Mouse (Mus musculus): ENCODE measurements around the gene B830017H08Rik. TPM values are rescaled to one million over a fixed set of nuclear protein-coding genes. Genes with fewer than 3 reads are reported as not detected.

The B830017H08Rik gene
- polyA plus RNA-seq (2016; fragmentation: Nextera tagmentation; extraction: Ambion mirVana): 0.47 and 0.70 TPM in 2 replicates

DNA sequence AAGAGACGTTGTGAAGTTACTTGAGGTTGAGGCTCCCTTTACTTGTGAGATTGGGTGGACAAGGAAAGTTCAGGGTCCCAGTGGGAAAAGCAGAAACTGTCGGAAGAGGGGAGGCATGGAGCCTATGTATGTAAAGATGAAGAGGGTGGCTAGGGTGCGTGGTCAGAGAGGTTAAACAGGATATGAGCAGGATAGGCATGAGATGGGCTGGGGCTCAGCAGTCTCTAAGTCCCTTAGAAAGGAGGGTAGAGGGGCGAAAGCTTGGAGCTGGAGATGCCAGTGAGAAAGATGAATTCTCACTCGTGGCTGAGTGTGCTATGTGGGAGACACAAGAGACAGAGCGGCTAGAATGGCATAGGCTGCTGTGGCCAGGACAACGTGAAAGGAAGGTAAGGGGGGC is at the start of gene B830017H08Rik:
B830017H08Rik (plus strand) TSS at position 301 of the 400 bp plus-strand sequence.
- ATAC-seq (ENCODE audit: insufficient number of reproducible peaks, insufficient read depth, low FRiP score, low TSS enrichment): no peak
- Histone ChIP-seq H3K4me3 (peak within 1 kb of the TSS; percentile 49), H3K9ac (peak within 1 kb of the TSS; percentile 61), H3K27ac (no peak within 1 kb of the TSS), H3K9me3 (no peaks in the 10 kb centered on the region), H3K4me2 (replicated peaks) (peak within 1 kb of the TSS; percentile 83), H3K27me3 (peaks cover 78% of the 10 kb centered on the region), H3K36me3 (no peaks in the 10 kb centered on the region), H3K4me1 (peaks cover 12% of the 10 kb centered on the region)
- 25% methylated on average over 7 of the region's 7 CpGs for WGBS

DNA sequence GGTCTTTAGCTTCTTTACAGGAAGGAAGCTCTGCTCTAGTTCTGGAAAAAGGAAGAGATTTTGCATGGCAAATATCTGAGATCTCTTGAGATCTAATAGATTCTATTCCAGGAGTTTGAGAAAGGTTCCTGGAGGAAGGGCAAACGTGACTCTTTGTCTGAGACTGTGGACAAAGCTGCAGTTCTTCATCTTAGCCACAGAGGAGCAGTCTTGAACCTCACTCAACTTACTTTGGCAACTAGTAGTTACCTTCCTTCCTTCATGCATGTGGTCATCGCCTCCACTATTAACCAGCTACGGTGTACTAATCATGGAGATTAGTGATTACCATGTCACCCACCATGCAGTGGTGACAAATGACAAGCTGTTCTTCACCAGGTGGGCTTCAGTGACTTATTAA is 47.6 kb upstream of the B830017H08Rik start:
- no peak overlapping the region for H3K4me3 ChIP-seq
- H3K9me3 ChIP-seq: no peaks in the 10 kb centered on the region
- H3K9ac ChIP-seq: no peak overlapping the region
- H3K4me1 ChIP-seq: no peaks in the 10 kb centered on the region
- no peak overlapping the region for H3K4me2 ChIP-seq (replicated peaks)
- ATAC-seq (ENCODE audit: insufficient number of reproducible peaks, insufficient read depth, low FRiP score, low TSS enrichment): no peak
- 61% methylated on average over 3 of the region's 3 CpGs for WGBS
- H3K27ac ChIP-seq: no peak overlapping the region
- H3K27me3 ChIP-seq: no peaks in the 10 kb centered on the region
- H3K36me3 ChIP-seq: peaks cover 80% of the 10 kb centered on the region

DNA sequence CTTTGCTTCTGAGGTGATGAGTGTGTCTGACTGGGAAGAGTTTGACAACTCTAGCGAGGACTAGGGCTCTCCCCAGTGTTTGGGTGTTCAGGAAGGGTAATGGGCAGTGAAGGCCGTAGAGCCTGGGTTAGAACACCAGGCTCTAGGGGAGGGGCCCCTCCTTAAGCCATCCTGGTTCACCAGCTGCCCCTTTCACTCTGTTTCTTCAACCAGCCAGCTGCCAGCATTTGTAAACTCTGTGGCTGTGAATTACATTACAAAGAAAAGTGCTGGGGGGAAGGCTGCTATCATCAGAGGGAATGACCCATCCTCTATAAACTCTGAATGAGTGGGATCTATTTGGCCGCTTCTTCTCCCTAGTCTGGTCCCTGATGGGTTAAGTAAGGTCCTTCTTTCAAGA is 40.2 kb upstream of the B830017H08Rik start:
- H3K4me3 ChIP-seq: no peak overlapping the region
- H3K9me3 ChIP-seq: no peaks in the 10 kb centered on the region
- no peak overlapping the region for H3K27ac ChIP-seq
- peaks cover 59% of the 10 kb centered on the region for H3K36me3 ChIP-seq
- H3K9ac ChIP-seq: no peak overlapping the region
- H3K4me1 ChIP-seq: peaks cover 13% of the 10 kb centered on the region; the same call in 1 of the 2 replicates
- WGBS: 73% methylated on average over 3 of the region's 3 CpGs
- H3K4me2 ChIP-seq (replicated peaks): no peak overlapping the region
- ATAC-seq (ENCODE audit: insufficient number of reproducible peaks, insufficient read depth, low FRiP score, low TSS enrichment): no peak
- H3K27me3 ChIP-seq: peaks cover 6% of the 10 kb centered on the region; the same call in 1 of the 2 replicates

DNA sequence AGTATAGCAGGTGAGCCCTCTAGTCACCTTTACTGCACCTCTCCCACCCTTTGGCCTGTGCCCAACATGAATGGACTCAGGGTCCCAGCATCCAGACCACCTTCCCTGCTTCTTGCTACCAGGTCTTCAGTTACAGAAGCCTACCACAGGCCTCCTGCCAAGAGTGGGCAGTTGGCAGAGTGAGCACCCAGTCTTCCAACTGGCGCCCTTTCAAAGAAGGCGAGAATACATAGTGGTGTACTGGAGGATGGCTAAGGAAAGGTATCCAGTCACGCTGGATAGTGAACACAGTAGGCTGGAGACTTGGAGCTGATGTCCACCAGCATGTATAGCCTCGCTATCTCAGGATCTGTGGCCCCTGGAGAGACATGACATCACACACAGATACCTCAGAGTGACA is 38.9 kb upstream of the B830017H08Rik start:
- Histone ChIP-seq H3K4me1 (peaks cover 17% of the 10 kb centered on the region), H3K27me3 (peaks cover 8% of the 10 kb centered on the region), H3K36me3 (peaks cover 52% of the 10 kb centered on the region), H3K27ac (no peak overlapping the region), H3K4me3 (no peak overlapping the region), H3K9ac (no peak overlapping the region), H3K4me2 (replicated peaks) (no peak overlapping the region), H3K9me3 (no peaks in the 10 kb centered on the region)
- 90% methylated on average over 4 of the region's 4 CpGs for WGBS
- no peak for ATAC-seq (ENCODE audit: insufficient number of reproducible peaks, insufficient read depth, low FRiP score, low TSS enrichment)

DNA sequence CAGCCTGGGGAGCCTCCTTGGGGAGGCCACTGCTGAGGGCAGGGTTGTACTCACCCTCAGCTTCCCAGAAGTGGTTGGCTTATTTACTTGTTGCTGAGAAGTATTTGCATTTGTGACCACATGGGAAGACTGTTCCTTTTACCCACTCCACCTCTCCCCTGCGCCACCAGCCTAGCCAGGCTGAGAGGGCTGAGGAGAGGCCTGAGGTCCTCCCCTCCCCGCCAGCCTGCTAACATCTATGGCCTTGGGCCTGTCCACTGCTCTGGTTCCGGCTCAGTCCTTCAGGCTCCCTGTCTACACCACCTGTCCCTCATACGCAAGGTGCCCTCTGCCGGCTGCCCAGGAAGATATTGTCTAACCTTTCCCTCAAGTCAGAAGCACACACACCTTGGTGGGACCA is 37.3 kb upstream of the B830017H08Rik start:
- H3K9me3 ChIP-seq: no peaks in the 10 kb centered on the region
- H3K4me3 ChIP-seq: no peak overlapping the region
- peaks cover 32% of the 10 kb centered on the region for H3K4me1 ChIP-seq
- H3K36me3 ChIP-seq: peaks cover 36% of the 10 kb centered on the region
- no peak overlapping the region for H3K27ac ChIP-seq
- 53% methylated on average over 5 of the region's 5 CpGs for WGBS
- no peak for ATAC-seq (ENCODE audit: insufficient number of reproducible peaks, insufficient read depth, low FRiP score, low TSS enrichment)
- no peak overlapping the region for H3K9ac ChIP-seq
- peaks cover 15% of the 10 kb centered on the region for H3K27me3 ChIP-seq
- H3K4me2 ChIP-seq (replicated peaks): no peak overlapping the region

DNA sequence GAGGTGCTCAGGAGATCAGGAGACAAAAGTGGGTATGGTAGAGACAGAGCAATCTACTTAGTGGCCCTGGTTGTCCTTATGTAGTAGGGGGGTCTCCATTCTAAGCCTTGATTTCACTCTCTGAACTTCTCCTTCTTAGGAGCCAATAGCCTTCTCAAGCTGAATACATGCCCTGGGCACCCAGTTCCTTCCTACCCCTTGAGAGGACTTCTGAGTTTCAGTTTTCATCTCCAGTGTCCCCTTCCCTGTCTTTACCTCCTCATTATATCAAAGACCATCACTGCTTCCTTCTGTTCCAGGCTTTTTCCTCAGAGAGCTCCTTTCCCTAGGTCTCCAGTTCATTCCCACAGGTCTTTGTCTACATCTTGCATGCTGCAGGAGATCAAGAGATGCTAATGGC is 36.4 kb upstream of the B830017H08Rik start:
- peak overlapping the region; percentile 79 for H3K4me2 ChIP-seq (replicated peaks)
- H3K27ac ChIP-seq: peak overlapping the region; percentile 96
- H3K9ac ChIP-seq: peak overlapping the region; percentile 92
- H3K4me1 ChIP-seq: peaks cover 41% of the 10 kb centered on the region
- peaks cover 19% of the 10 kb centered on the region for H3K27me3 ChIP-seq
- H3K36me3 ChIP-seq: peaks cover 30% of the 10 kb centered on the region
- ATAC-seq (ENCODE audit: insufficient number of reproducible peaks, insufficient read depth, low FRiP score, low TSS enrichment): no peak
- H3K4me3 ChIP-seq: peak overlapping the region; percentile 79
- H3K9me3 ChIP-seq: no peaks in the 10 kb centered on the region

DNA sequence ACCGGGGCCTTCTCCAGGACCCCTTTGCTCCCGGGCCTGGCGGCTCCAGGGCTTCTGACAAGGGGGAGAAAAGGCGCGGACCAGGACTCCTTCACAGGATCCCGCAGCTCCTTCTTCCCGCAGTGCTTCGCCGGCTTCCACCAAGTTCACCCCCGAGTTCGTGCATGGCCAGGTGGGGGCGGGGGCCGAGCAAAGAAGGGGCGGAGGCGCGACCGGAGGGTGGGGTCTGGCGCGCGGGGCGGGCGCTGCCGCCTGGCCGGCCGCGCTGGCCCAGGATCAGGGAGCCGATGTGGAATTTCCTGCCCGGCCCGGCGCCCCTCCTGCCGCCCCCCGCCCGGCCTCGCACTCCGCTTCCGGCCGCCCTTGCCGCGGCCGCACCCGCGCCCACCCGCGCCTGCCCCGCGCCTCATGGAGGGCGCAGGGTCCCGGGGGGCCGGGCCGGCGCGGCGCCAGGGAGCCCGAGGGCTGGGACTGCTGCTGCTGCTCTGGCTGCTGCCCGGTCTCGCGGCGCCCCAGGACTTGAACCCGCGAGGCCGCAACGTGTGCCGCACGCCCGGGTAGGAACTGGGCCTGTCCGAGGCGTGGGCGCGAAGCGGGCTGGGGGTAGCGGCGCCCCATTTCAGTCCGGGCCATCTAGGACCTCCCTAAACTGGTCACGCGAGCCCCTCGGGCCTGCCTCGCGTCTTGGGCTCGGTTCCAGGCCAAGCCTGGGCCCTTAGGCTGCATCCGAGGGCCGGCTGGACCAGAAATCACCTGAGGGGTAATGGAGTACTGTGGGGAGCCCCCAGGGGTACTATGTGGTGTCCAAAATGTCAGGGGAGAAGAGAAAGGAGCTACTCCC is 35.7 kb upstream of the B830017H08Rik start, which contains the start of gene Scarf2:
Scarf2 (plus strand) TSS at position 312 of the 841 bp plus-strand sequence.
- WGBS: under 1% methylated on average over 72 of the region's 81 CpGs
- 0 out of 2 replicates have a peak, but pooled peaks have one; percentile 36 for ATAC-seq (ENCODE audit: insufficient number of reproducible peaks, insufficient read depth, low FRiP score, low TSS enrichment)
- Histone ChIP-seq H3K27ac (peak within 1 kb of the TSS; percentile 96), H3K9ac (peak within 1 kb of the TSS; percentile 92), H3K4me1 (peaks cover 48% of the 10 kb centered on the region), H3K9me3 (no peaks in the 10 kb centered on the region), H3K4me2 (replicated peaks) (peak within 1 kb of the TSS; percentile 79), H3K27me3 (peaks cover 26% of the 10 kb centered on the region), H3K36me3 (peaks cover 23% of the 10 kb centered on the region), H3K4me3 (peak within 1 kb of the TSS; percentile 79)

DNA sequence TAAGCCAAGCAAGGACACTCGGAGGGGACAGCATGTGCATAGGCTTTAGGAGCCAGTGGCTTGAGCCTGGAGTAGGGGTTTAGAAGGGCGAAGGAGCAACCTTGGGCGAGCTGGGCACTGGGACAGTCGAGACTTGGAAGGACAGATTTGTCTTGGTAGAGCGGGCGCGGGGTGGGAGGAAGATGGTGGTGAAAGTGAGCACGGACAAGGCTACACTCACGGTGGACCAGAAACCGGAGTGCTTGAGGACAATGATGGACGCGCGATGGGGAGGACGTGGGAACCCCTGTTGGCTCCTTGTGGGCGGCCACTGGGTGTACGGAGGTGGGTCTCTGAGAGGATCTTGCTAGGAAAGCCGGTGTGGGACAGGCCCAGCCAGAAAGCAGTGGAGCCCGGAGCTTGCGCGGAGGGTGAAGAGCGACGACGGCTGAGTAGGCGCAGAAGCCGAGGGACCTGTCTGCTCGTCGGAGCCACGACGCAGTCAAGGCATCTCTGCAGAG is 35.1 kb upstream of the B830017H08Rik start:
- Histone ChIP-seq H3K27me3 (peaks cover 33% of the 10 kb centered on the region), H3K9me3 (no peaks in the 10 kb centered on the region), H3K9ac (peak overlapping the region; percentile 92), H3K4me3 (peak overlapping the region; percentile 79), H3K4me1 (peaks cover 55% of the 10 kb centered on the region), H3K27ac (peak overlapping the region; percentile 96), H3K36me3 (peaks cover 20% of the 10 kb centered on the region), H3K4me2 (replicated peaks) (peak overlapping the region; percentile 79)
- peak; percentile 12 for ATAC-seq (ENCODE audit: insufficient number of reproducible peaks, insufficient read depth, low FRiP score, low TSS enrichment)
- WGBS: 3% methylated on average over 29 of the region's 29 CpGs

DNA sequence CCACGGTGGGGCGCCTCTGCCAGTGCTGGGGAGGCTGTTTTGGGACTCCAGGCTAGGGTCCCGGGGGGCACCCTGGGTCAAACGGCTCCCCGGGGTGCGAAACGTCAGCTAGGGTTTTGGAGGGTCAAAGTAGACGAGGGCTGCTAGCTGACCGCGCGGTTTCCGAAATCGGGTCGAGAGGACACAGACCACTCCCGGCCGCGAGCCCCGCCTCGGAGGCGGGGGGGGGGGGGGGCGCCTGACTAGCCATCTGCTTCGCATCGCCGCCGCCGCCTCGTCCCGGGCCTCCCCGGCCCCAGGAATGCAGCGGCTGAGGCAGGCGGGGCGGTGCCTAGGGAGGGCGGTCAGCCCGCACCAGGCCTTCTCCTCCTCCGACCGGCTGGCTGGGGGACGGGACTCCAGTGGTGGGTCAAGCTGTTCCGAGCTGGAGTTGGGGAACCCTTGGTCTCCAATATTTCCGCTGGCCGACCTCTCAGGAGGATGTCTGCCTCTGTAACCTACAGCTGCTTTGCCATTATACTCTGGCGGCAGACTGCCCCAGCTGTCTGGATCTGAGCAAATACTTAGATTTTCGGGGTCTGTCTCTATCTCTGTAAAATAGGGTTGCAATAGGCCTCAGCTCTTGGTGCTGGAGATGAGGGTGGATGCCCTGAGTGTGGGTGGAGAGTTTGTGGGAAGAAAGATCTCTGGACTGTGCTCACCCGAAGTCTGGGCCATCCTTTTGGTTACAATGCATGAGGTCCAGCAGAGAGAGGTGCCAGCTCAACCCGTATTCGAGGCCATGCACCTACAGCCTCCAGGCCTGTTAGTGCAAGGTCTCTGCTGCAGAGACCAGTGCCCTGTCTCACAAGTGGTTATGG is 34.4 kb upstream of the B830017H08Rik start:
- Histone ChIP-seq H3K4me3 (peak overlapping the region; percentile 79), H3K9ac (peak overlapping the region; percentile 92), H3K4me1 (peaks cover 61% of the 10 kb centered on the region), H3K4me2 (replicated peaks) (peak overlapping the region; percentile 79), H3K9me3 (no peaks in the 10 kb centered on the region), H3K27ac (peak overlapping the region; percentile 96), H3K36me3 (peaks cover 19% of the 10 kb centered on the region), H3K27me3 (peaks cover 40% of the 10 kb centered on the region)
- 0 out of 2 replicates have a peak, but pooled peaks have one; percentile 7 for ATAC-seq (ENCODE audit: insufficient number of reproducible peaks, insufficient read depth, low FRiP score, low TSS enrichment)
- 2% methylated on average over 42 of the region's 45 CpGs for WGBS

DNA sequence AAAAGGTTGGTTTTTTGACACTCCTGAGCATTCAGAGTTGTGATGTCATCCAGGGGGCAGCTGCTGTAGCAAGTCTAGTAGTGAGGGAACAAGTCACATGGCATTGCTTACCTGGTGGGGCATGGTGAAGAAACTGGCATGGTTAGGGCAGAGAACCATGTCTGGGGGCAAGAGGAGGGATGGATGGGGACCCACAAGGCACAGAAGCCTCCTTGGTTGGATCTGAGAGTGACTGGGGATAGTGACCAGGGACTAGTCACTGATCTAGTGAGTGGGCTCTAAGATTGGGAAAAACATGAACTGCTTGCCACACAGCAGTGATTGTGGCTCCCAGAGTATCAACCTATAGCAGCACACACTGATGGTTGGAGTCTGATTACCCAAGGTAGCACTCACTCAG is 33.3 kb upstream of the B830017H08Rik start:
- H3K4me3 ChIP-seq: peak overlapping the region; percentile 79; the same call in 1 of the 2 replicates
- peak overlapping the region; percentile 79 for H3K4me2 ChIP-seq (replicated peaks)
- H3K4me1 ChIP-seq: peaks cover 72% of the 10 kb centered on the region
- no peaks in the 10 kb centered on the region for H3K9me3 ChIP-seq
- peaks cover 42% of the 10 kb centered on the region for H3K27me3 ChIP-seq
- no peak overlapping the region for H3K27ac ChIP-seq
- no peak for ATAC-seq (ENCODE audit: insufficient number of reproducible peaks, insufficient read depth, low FRiP score, low TSS enrichment)
- peaks cover 12% of the 10 kb centered on the region for H3K36me3 ChIP-seq
- H3K9ac ChIP-seq: 0 out of 2 replicates have a peak overlapping the region, but pooled peaks have one; percentile 92

DNA sequence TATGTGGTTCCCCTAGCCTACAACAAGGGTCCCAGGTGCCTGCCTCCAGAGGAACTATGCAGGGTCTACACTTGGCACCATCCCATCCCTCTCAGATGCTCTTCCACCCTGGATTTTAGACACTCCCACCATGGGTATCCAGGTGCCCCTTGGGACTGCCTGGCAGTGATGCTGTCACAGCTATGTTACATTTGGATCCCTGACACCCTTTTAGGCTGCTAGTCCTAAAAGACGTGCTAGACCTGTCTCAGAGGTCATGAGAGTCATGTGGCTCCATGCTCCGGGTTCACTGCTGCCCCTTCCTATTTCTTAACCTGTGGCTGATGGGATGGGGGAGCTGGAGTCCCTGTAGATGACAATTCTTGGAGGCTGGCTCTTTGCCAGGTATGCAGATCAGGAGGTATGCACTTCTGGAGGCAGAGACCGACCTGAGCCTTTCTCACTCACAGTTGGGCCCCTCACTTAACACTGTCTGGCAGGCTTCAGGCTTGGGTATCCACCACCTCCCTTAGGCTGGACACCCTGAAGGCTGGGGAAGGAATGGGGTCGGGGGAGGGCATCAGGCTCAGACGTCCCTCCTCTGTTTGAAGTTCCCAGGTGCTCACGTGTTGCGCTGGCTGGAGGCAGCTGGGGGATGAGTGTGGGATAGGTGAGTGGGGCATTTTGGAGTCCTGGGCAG is 31.0 kb upstream of the B830017H08Rik start:
- Histone ChIP-seq H3K9me3 (no peaks in the 10 kb centered on the region), H3K4me3 (peak overlapping the region; percentile 29; the same call in 1 of the 2 replicates), H3K27ac (no peak overlapping the region), H3K36me3 (peaks cover 12% of the 10 kb centered on the region), H3K9ac (no peak overlapping the region), H3K27me3 (peaks cover 59% of the 10 kb centered on the region), H3K4me1 (peaks cover 81% of the 10 kb centered on the region), H3K4me2 (replicated peaks) (peak overlapping the region; percentile 50; the same call in 1 of the 2 replicates)
- WGBS: 13% methylated on average over 7 of the region's 7 CpGs
- no peak for ATAC-seq (ENCODE audit: insufficient number of reproducible peaks, insufficient read depth, low FRiP score, low TSS enrichment)
